Mouse (Mus musculus): ENCODE results near the gene Otop1. TPM values are rescaled to one million over a fixed set of nuclear protein-coding genes. Genes with fewer than 3 reads are reported as not detected.

The Otop1 gene
- polyA plus RNA-seq, 1 experiment from 2014 or later, result not detected

Other genes starting within 250 kb of the Otop1 start
- 42.9 and 53.2 TPM in 2 replicates for gene Stx18, start 237.2 kb upstream of the Otop1 start, polyA plus RNA-seq (2014; fragmentation: Nextera tagmentation; extraction: Ambion mirVana)
- 85.1 and 99.9 TPM in 2 replicates for gene Nsg1, start 116.1 kb upstream of the Otop1 start, polyA plus RNA-seq (2014; fragmentation: Nextera tagmentation; extraction: Ambion mirVana)
- 15.7 and 19.6 TPM in 2 replicates for gene Zbtb49, start 55.5 kb upstream of the Otop1 start, polyA plus RNA-seq (2014; fragmentation: Nextera tagmentation; extraction: Ambion mirVana)
- 102 and 117 TPM in 2 replicates for gene Lyar, start 55.5 kb upstream of the Otop1 start, polyA plus RNA-seq (2014; fragmentation: Nextera tagmentation; extraction: Ambion mirVana)
- gene Tmem128, start 15.8 kb upstream of the Otop1 start, polyA plus RNA-seq (2014; fragmentation: Nextera tagmentation; extraction: Ambion mirVana), result 99.1 and 99.4 TPM in 2 replicates
- not detected in 2 replicates for gene Drd5, start 43.4 kb downstream of the Otop1 start, polyA plus RNA-seq (2014; fragmentation: Nextera tagmentation; extraction: Ambion mirVana)
- gene Slc2a9, start 227.2 kb downstream of the Otop1 start, polyA plus RNA-seq (2014; fragmentation: Nextera tagmentation; extraction: Ambion mirVana), result 0.18 and 0.77 TPM in 2 replicates